Mouse (Mus musculus): ENCODE measurements at regions not wholly inside any gene's neighbourhood (a gene's known extent, or its start where the extent isn't known, plus 50 kb on each side); places are given as distances from the start of the nearest gene placed in this dataset.

GRCm38 (mm10) chr12:110087812-110088211 lies 191.1 kb upstream of the Dio3 start:
- peak; percentile 37 for DNase-seq

DNA sequence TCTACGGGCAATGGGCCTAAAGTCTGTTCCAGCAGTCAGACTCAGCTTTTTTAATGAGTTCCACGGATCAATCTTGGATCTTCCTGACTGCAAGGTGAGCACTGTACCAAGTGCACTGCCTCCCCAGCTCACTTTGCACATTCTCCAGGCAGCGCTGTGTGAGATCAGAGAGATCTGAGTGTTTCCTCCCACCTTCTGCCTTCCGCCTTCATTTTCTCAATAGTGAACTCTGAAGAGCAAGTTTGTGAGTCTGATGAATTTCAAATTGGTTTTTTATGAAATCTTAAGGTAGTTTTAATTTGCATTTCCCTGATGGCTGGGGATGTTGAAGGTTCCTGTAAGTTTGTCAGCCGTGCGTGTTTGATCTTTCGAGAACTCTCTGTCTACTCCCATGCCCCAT lies 176.7 kb upstream of the Dio3 start:
- DNase-seq: no peak

- peak; percentile 57 for DNase-seq
Observed at GRCm38 (mm10) chr12:110112051-110112722, 166.7 kb upstream of the Dio3 start.

- DNase-seq: peak; percentile 18
Observed at GRCm38 (mm10) chr12:110112723-110113105, 166.2 kb upstream of the Dio3 start.

GRCm38 (mm10) chr12:110120141-110120540 lies 158.7 kb upstream of the Dio3 start:
- DNase-seq: peak; percentile 17

DNA sequence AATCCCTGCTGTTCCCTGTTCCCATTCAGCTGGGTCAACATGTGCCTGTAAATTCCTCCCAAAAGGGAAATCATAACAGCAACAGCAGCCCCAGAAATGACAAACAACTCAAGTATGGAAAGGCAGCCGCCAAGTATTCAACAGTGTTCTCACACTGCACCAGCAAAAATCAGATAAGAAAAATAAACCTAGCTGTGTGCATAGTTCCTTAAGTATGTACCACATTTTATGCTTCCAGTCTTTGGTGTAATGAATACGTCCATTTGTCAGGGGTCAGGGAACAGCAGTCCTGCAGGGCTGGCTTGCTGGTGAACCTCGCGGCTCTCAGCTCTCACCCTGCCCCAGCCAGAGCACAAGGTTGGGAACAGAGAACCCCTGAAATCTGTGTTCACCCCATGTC lies 155.9 kb upstream of the Dio3 start:
- peak; percentile 27 for DNase-seq

DNA sequence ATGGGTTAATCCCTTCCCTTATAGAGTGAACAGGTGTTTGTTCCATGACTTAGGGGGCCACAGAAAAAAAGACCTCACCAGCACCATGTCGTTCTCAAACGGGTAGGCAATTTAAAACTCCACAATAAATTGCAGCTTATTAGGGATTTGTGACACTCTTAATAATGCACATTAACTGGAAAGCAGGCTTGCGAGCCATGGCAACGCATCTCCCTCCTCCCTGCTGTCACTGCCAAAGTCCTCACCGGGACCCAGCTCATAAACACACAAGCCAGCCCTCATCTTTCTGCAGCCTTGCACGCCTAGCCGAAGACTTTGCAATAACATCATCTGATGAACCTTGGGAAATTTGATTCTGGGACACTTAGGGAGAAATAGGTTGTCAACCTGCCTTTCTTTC lies 152.3 kb upstream of the Dio3 start:
- DNase-seq: no peak

DNA sequence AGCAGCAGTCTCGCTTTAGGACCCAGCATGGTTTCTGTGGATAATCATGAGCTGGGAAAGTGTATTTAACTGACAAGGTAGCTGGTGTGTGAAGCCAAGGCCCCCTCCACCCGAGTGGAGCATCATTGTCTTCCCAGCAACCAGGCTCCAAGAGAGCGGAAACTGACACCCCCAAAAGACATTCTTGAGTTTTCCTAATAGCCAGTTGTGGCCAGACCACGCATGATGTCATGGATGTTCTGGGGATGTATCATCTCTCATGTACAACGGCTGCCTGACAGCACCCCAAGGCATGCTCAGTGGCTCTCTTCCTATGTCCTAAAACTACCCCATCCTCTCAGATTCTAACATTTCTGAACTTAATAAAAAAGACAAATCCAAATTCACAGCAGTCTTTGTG lies 133.5 kb upstream of the Dio3 start:
- DNase-seq: no peak

DNA sequence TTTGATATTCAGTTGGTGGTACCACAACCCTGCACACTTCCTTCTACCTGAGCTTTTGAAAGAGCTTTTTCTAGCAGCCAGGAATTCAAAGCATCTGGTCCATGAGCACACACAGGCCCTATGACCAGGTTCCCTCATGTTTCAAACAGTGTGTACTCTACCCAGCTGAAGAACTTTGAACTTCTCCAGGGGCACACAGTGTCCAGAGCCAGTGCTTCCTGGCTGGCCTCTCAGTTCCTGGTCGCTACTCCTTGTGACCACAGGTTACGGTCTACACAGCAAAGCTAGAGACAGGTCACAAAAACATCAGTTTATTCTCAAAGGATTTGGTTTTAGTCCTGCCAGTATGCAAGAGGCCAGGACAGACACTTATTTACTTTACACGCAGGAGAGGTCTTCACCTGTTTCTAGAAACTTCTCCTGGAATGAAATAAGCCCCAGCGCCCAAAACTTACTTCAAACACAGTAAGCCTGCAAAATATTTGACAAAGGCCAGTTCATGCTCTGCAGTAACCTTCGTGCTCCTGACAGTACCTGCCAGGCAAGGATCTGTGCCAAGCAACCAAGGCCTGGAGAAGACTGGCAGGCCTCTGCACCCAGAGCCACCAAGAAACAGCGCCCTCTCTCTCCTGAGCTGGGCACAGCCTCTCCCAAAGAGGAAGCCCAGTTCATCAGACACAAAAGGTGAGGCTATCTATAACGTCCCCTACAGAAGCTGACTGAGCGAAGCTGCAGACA lies 124.5 kb upstream of the Dio3 start:
- DNase-seq: peak; percentile 11

DNA sequence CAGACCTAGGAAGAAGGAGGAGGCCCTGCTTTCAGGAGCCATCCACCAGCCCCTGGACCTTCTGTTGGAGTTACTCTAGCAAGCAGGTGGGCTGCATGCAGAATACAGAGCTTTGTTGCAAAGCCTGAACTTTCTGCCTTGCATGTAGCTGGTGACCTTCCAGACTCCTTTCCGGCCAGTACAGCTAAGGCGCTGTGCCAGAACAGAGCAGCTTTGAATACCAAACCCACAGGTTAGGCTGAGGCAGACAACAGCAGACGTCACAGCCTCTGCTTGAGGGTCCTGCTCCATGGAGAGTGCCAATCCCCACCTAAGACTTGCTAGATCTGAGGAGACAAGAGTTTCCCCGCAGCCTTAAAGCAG lies 123.9 kb upstream of the Dio3 start:
- no peak for DNase-seq

GRCm38 (mm10) chr12:110156441-110156840 lies 122.4 kb upstream of the Dio3 start:
- DNase-seq: peak; percentile 36

- no peak for DNase-seq
Observed at GRCm38 (mm10) chr12:110157998-110158747, 120.7 kb upstream of the Dio3 start.

DNA sequence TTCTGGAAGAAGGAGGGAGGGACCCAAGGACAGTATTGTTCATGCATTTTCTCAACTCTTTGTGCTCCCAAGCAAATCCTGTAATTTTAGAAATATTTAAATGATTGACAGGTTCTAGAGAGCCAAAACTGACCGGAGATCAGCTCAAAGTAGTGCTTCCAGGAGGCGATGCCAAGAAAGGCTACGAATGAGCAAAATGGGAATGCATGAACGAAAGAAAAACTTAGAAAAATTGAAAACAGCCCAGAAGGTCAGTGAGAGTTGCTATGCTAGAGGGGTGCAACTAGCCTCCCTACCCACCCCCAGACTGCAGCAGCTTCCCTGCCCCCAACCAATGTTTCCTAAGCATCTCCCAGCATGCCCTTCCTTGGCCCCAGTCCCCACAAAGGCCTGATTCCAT lies 117.6 kb upstream of the Dio3 start:
- DNase-seq: no peak

DNA sequence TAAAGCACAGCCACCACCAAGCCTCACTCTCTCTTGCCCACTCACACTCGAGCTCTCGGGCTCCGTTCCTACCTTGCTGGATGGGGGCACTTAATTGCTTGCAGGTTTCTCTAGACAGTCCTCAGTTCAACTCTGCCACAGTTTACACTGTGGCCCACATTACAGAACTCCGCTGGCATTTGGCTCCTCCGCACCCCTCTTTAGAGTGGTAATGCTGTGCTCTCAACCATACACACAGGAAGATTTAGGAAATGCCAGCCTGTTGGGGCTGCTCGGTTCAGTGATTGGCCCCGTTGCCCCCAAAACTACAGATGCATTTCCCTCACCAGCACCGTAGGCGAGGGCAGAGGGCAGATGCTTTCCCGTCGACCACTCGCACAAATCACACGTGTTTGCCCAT lies 113.4 kb upstream of the Dio3 start:
- no peak for DNase-seq

GRCm38 (mm10) chr12:110168407-110168806 lies 110.5 kb upstream of the Dio3 start:
- DNase-seq: no peak

DNA sequence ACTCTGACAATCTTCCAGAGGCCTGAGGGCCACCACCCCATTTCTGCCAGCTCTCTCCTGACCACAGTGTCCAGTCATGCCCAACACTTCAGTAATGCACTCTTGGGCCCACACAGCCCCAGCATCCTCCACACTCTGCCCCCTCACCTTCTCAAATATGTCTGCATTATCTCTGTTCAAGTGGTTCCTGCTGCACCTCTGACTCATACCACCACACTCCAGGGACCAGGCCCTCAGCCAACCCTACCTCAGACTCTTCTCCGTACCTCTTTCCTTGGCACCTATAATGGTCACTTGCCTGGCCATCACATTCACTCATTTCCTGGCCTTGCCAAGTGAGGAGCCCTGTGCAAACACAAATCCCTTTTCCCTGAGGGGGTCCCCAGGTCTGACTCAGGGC lies 109.6 kb upstream of the Dio3 start:
- DNase-seq: no peak

DNA sequence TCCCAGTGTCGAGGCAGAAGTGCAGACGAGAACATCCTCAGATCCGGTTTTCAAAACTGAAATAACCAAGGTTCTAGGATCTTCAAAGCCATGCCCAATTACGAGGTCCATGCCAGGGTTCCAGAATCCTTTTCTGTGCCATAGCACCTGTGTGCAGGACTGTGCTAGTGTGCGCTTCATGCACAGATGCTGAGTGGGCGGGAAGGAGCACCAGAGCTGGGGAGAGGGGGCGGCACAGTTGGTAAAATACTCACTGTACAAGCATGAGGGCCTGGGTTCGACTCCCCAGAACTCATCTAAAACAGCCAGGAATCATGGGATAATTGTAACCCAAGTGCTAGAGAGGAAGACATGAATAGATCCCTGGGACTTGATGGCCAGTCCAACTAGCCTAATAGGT lies 108.4 kb upstream of the Dio3 start:
- DNase-seq: no peak

DNA sequence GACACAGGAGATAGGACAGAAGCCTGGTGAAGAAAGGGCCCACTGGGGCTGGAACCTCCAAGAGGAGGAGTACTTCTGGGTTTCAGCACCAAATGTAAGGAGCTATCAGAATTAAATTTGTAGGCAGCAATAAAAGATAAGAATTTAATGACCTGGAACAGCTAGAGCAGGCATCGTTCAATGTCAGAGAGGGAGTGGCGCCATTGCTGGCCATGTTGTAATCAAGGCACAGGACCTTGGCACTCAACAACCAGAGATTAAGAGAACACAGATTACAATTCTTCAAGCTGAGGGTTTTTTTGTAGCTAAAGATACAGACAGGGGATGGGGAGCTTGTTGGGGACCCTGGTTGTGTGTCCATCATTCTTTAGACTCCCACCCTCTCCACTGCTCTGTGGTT lies 101.0 kb upstream of the Dio3 start:
- DNase-seq: no peak

GRCm38 (mm10) chr12:110183473-110183872 lies 95.4 kb upstream of the Dio3 start:
- DNase-seq: no peak

GRCm38 (mm10) chr12:110185399-110185798 lies 93.5 kb upstream of the Dio3 start:
- no peak for DNase-seq

GRCm38 (mm10) chr12:110186381-110186780 lies 92.5 kb upstream of the Dio3 start:
- no peak for DNase-seq

- DNase-seq: no peak
Observed at GRCm38 (mm10) chr12:110186911-110187245, 92.0 kb upstream of the Dio3 start.

- no peak for DNase-seq
Observed at GRCm38 (mm10) chr12:110187246-110188135, 91.4 kb upstream of the Dio3 start.

All from lung, postnatal 14 days (tissue).